In the genomic region with DNA sequence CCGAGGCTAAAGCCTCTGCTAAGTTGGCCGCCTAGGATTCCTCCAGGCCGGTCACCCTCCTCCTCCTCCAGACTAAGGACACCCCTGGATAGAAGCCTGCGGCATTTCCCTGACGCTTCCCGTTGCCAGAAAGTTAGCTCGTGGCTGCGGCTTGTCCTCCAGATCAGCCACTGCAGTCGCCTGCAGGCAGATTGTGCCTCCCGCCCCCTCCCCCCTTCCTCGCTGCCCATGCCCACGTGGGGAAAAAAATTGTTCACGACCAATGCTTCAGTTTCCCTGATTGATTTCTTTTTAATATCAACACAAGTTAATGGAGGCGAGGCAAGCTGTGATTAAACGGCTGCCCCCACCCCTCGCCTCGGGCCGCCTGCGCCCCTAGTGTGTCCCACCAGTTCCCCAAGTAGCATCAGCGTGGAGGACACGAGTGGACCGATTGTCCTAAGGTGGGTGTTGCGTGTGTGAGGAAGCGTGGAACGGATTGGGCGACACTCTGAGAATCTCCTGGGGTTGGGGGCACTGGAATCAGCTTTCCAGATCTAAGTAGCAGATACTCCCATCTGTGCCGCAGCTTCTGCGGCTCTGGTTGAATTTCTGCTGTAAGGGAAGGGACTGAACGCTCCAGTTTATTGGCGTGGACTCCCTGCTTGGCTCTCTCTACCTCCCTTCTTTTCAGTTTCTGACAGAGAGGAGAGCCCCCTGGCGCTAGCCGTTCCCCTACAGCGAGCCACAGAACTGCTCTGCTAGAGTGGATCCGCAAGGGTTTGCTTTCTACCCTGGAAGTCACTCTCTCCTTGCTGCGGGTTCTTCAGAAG, we compare ENCODE assay signal across 8 mouse cellular contexts. TPM values are rescaled to one million over a fixed set of nuclear protein-coding genes. Genes with fewer than 3 reads are reported as not detected.
A peak's percentile ranks its signal among the peaks of the same experiment; 100 is the strongest.
DNase-seq lines count a peak whose midpoint lies in the region; ATAC-seq lines count a peak whose summit lies in the region.

No protein-coding gene starts in this region.

- H3K4me1 ChIP-seq in erythroblast, embryonic 14.5 days (ENCODE audit: control insufficient read depth), result no peaks in the 10 kb centered on the region
- peaks cover 59% of the 10 kb centered on the region for H3K4me1 ChIP-seq in forebrain, embryonic 13.5 days
- H3K4me1 ChIP-seq in hindbrain, embryonic 15.5 days (replicated peaks), result peaks cover 60% of the 10 kb centered on the region
- peaks cover 12% of the 10 kb centered on the region for H3K4me1 ChIP-seq in liver, embryonic 13.5 days (replicated peaks)
- H3K4me1 ChIP-seq in neural tube, embryonic 12.5 days, result peaks cover 49% of the 10 kb centered on the region

- peak; percentile 82 for DNase-seq in NIH3T3 (ENCODE audit: low read depth)
- DNase-seq in liver, embryonic 13.5 days, result no peak

- no peak for ATAC-seq in erythroblast, adult 5-6 weeks (replicated peaks; ENCODE audit: low FRiP score, poor library complexity, severe bottlenecking)
- ATAC-seq in forebrain, embryonic 13.5 days, result peak; percentile 1; the same call in 1 of the 2 replicates
- ATAC-seq in hindbrain, embryonic 15.5 days (ENCODE audit: low FRiP score, low read depth), result no peak
- ATAC-seq in liver, embryonic 13.5 days (ENCODE audit: low read depth), result 0 out of 2 replicates have a peak, but pooled peaks have one; percentile 14
- ATAC-seq in neural tube, embryonic 12.5 days (ENCODE audit: low FRiP score, low read depth), result 0 out of 2 replicates have a peak, but pooled peaks have one; percentile 1
- no peak for ATAC-seq in monocyte, adult 5-6 weeks (replicated peaks; ENCODE audit: insufficient number of reproducible peaks, low FRiP score, low TSS enrichment, poor library complexity, severe bottlenecking)

- H3K4me3 ChIP-seq in erythroblast, embryonic 14.5 days (replicated peaks), result peak overlapping the region; percentile 2
- H3K4me3 ChIP-seq in forebrain, embryonic 13.5 days, result peak overlapping the region; percentile 69
- peak overlapping the region; percentile 87 for H3K4me3 ChIP-seq in hindbrain, embryonic 15.5 days
- H3K4me3 ChIP-seq in liver, embryonic 13.5 days (replicated peaks), result peak overlapping the region; percentile 57
- peak overlapping the region; percentile 48 for H3K4me3 ChIP-seq in neural tube, embryonic 12.5 days

- H3K27me3 ChIP-seq in erythroblast, embryonic 14.5 days (ENCODE audit: control insufficient read depth), result peaks cover 70% of the 10 kb centered on the region
- H3K27me3 ChIP-seq in forebrain, embryonic 13.5 days, result peaks cover 61% of the 10 kb centered on the region
- no peaks in the 10 kb centered on the region for H3K27me3 ChIP-seq in hindbrain, embryonic 15.5 days
- peaks cover 81% of the 10 kb centered on the region for H3K27me3 ChIP-seq in liver, embryonic 13.5 days
- H3K27me3 ChIP-seq in neural tube, embryonic 12.5 days (replicated peaks), result peaks cover 14% of the 10 kb centered on the region

- no peaks in the 10 kb centered on the region for H3K9me3 ChIP-seq in erythroblast, embryonic 14.5 days (ENCODE audit: control insufficient read depth, low read length)
- H3K9me3 ChIP-seq in forebrain, embryonic 13.5 days (replicated peaks), result no peaks in the 10 kb centered on the region
- H3K9me3 ChIP-seq in hindbrain, embryonic 15.5 days, result no peaks in the 10 kb centered on the region
- H3K9me3 ChIP-seq in liver, embryonic 13.5 days (replicated peaks), result no peaks in the 10 kb centered on the region
- H3K9me3 ChIP-seq in neural tube, embryonic 12.5 days, result no peaks in the 10 kb centered on the region

- H3K27ac ChIP-seq in forebrain, embryonic 13.5 days, result peak overlapping the region; percentile 55
- H3K27ac ChIP-seq in hindbrain, embryonic 15.5 days (replicated peaks), result peak overlapping the region; percentile 92
- no peak overlapping the region for H3K27ac ChIP-seq in liver, embryonic 13.5 days
- H3K27ac ChIP-seq in neural tube, embryonic 12.5 days, result no peak overlapping the region; the same call in 1 of the 2 replicates

- peak overlapping the region; percentile 85 for H3K9ac ChIP-seq in forebrain, embryonic 13.5 days
- H3K9ac ChIP-seq in hindbrain, embryonic 15.5 days, result peak overlapping the region; percentile 70
- H3K9ac ChIP-seq in liver, embryonic 13.5 days, result no peak overlapping the region
- peak overlapping the region; percentile 85 for H3K9ac ChIP-seq in neural tube, embryonic 12.5 days

- H3K4me2 ChIP-seq in forebrain, embryonic 13.5 days, result peak overlapping the region; percentile 90
- peak overlapping the region; percentile 98 for H3K4me2 ChIP-seq in hindbrain, embryonic 15.5 days
- H3K4me2 ChIP-seq in liver, embryonic 13.5 days, result peak overlapping the region; percentile 65
- peak overlapping the region; percentile 73 for H3K4me2 ChIP-seq in neural tube, embryonic 12.5 days (replicated peaks)

- no peaks in the 10 kb centered on the region for H3K36me3 ChIP-seq in erythroblast, embryonic 14.5 days (ENCODE audit: control insufficient read depth)
- no peaks in the 10 kb centered on the region for H3K36me3 ChIP-seq in forebrain, embryonic 13.5 days (ENCODE audit: poor library complexity, severe bottlenecking)
- H3K36me3 ChIP-seq in hindbrain, embryonic 15.5 days, result no peaks in the 10 kb centered on the region
- no peaks in the 10 kb centered on the region for H3K36me3 ChIP-seq in liver, embryonic 13.5 days
- no peaks in the 10 kb centered on the region for H3K36me3 ChIP-seq in neural tube, embryonic 12.5 days

- WGBS in forebrain, embryonic 13.5 days, result under 1% methylated on average over 35 of the region's 35 CpGs
- under 1% methylated on average over 35 of the region's 35 CpGs for WGBS in hindbrain, embryonic 15.5 days
- under 1% methylated on average over 35 of the region's 35 CpGs for WGBS in liver, embryonic 13.5 days (ENCODE audit: insufficient replicate concordance)
- WGBS in neural tube, embryonic 12.5 days, result under 1% methylated on average over 35 of the region's 35 CpGs

RNA-seq across cellular contexts. Expression of gene Nrp2, which starts 4.2 kb away (rescaled TPM):
- polyA plus RNA-seq in erythroblast, embryonic 14.5 days (2012), result 0.01 TPM in 2 replicates
- total RNA-seq in erythroblast, adult 5-6 weeks (2015; ENCODE audit: low replicate concordance), result 0.42 and 0.96 TPM in 2 replicates
- total RNA-seq in erythroblast, adult 5-6 weeks (2017; ENCODE audit: low replicate concordance), result 0.43 and 0.56 TPM in 2 replicates
- polyA plus RNA-seq in forebrain, embryonic 13.5 days (2015; fragmentation: Nextera tagmentation; extraction: Ambion mirVana), result 19.5 and 28.3 TPM in 2 replicates
- 28.8 and 31.5 TPM in 2 replicates for polyA plus RNA-seq in hindbrain, embryonic 15.5 days (2015; fragmentation: Nextera tagmentation; extraction: Ambion mirVana)
- 0.76 and 1.3 TPM in 2 replicates for polyA plus RNA-seq in liver, embryonic 13.5 days (2015; fragmentation: Nextera tagmentation; extraction: Ambion mirVana)
- 44.0 and 44.6 TPM in 2 replicates for polyA plus RNA-seq in neural tube, embryonic 12.5 days (2016; fragmentation: Nextera tagmentation; extraction: Ambion mirVana)
- 4.5 to 7.1 TPM (median 5.0 TPM) in 3 replicates for total RNA-seq in monocyte, adult 5-6 weeks (2017)

Comparison
In these comparisons a context has a peak if more than half of its experiments do, and no peak if none do; other contexts are left out.
1. H3K4me3 ChIP-seq: peak in every context shown above with its lines; median percentile 87 in hindbrain, embryonic 15.5 days; 69 in forebrain, embryonic 13.5 days; 57 in liver, embryonic 13.5 days; 48 in neural tube, embryonic 12.5 days; 2 in erythroblast, embryonic 14.5 days.
2. ATAC-seq: peak in forebrain, embryonic 13.5 days (single experiment), liver, embryonic 13.5 days (single experiment) and neural tube, embryonic 12.5 days (single experiment); none in erythroblast, adult 5-6 weeks (single experiment), hindbrain, embryonic 15.5 days (single experiment) and monocyte, adult 5-6 weeks (single experiment).
3. H3K27ac ChIP-seq: peak in forebrain, embryonic 13.5 days (single experiment) and hindbrain, embryonic 15.5 days (single experiment); none in liver, embryonic 13.5 days (single experiment) and neural tube, embryonic 12.5 days (single experiment).
4. Peak in every context shown above with its lines, with median percentiles within 50 percentile points of each other: H3K4me2 ChIP-seq.